Mouse (Mus musculus): Measurements from ENCODE around the gene Itga7.

- TF ChIP-seq CTCF (IDR thresholded peaks at IDR 0.05; ENCODE audit: borderline replicate concordance, control insufficient read depth, extremely low read depth, insufficient read depth, low read length, poor library complexity) (no peak), POLR2A (IDR thresholded peaks at IDR 0.05; ENCODE audit: control insufficient read depth, extremely low read depth, insufficient read depth, low read length, poor library complexity) (no peak)
Measured at GRCm38 (mm10) chr10:128938974-128939373, 5.4 kb downstream of the Itga7 start.
